Mouse (Mus musculus) forebrain, postnatal 0 days (tissue): Measurements from ENCODE around the gene Cst13. TPM values are rescaled to one million over a fixed set of nuclear protein-coding genes. Genes with fewer than 3 reads are reported as not detected.
A peak's percentile ranks its signal among the peaks of the same experiment; 100 is the strongest.

Experiments used
- ATAC-seq: fragments of 200-750 bp; cut with Nextera tagmentation; 2 replicates; pipeline ENCODE4 v1.8.0; 2017; ENCODE audit warnings: mild to moderate bottlenecking, moderate library complexity
- DNase-seq: peaks from one replicate; pipeline ENCODE4 v3.0.0-alpha.2; 2015
- H3K27ac ChIP-seq: fragments of 300-500 bp; sonication (generic); 2 replicates; pipeline ENCODE4 v1.5.1; 2014; ENCODE audit warnings: low read depth, mild to moderate bottlenecking, antibody characterized with exemption, low read length, moderate library complexity, mixed read lengths
- H3K27me3 ChIP-seq: fragments of 300-500 bp; sonication (generic); 2 replicates; pipeline ENCODE4 v1.6.1; 2014; ENCODE audit warnings: mild to moderate bottlenecking, low read length, mixed read lengths; ENCODE audit not compliant: insufficient read depth
- H3K36me3 ChIP-seq: fragments of 300-500 bp; sonication (generic); 2 replicates; pipeline ENCODE4 v1.6.1; 2014; ENCODE audit warnings: mild to moderate bottlenecking, moderate library complexity; ENCODE audit not compliant: insufficient read depth
- H3K4me1 ChIP-seq: fragments of 300-500 bp; sonication (generic); 2 replicates; pipeline ENCODE4 v1.6.1; 2014; ENCODE audit warnings: antibody characterized with exemption; ENCODE audit not compliant: insufficient read depth
- H3K4me2 ChIP-seq: fragments of 300-500 bp; sonication (generic); 2 replicates; pipeline ENCODE4 v1.6.1; 2014; ENCODE audit warnings: low read depth, mild to moderate bottlenecking, moderate library complexity
- H3K4me3 ChIP-seq: fragments of 300-500 bp; sonication (generic); 2 replicates; pipeline ENCODE4 v1.5.1; 2014; ENCODE audit warnings: low read depth, low read length, mixed read lengths
- H3K9ac ChIP-seq: fragments of 300-500 bp; sonication (generic); 2 replicates; pipeline ENCODE4 v1.6.1; 2014; ENCODE audit warnings: mild to moderate bottlenecking
- H3K9me3 ChIP-seq: fragments of 300-500 bp; sonication (generic); 2 replicates; pipeline ENCODE4 v1.6.1; 2016; ENCODE audit warnings: low read length
- CTCF ChIP-seq: sonication (generic); IDR thresholded peaks from 2 replicates; pipeline ENCODE4 v1.5.1; 2016; ENCODE audit warnings: antibody characterized with exemption, control low read depth, low read depth
- WGBS: fragments of 180-500 bp; shearing (Covaris S2); extraction: QIAGEN DNeasy Blood & Tissue Kit; methylation state at CpG from one replicate; pipeline ENCODE4 v1.1.7; 2014; 5-methylcytosine and 5-hydroxymethylcytosine counted together
- polyA plus RNA-seq: library from polyadenylated mRNA; unstranded; fragments of >200 nt; fragmentation: Nextera tagmentation; extraction: Ambion mirVana; gene quantifications from 2 replicates; pipeline ENCODE4 v1.2.1, GENCODE M21; 2015
- total RNA-seq: library from RNA; depleted of rRNA; stranded (reverse); fragments of >200 nt; gene quantifications from 2 replicates; pipeline ENCODE4 v1.2.3, GENCODE M21; 2014; rRNA removed

The Cst13 gene
- total and polyA plus RNA-seq, 2 experiments from 2014 or later, result not detected

- Histone ChIP-seq H3K27me3 (no peaks in the 10 kb centered on the region), H3K9ac (peak overlapping the region; percentile 95), H3K36me3 (peaks cover 17% of the 10 kb centered on the region), H3K9me3 (no peaks in the 10 kb centered on the region), H3K4me2 (peak overlapping the region; percentile 65), H3K4me3 (peak overlapping the region; percentile 93), H3K4me1 (peaks cover 26% of the 10 kb centered on the region), H3K27ac (peak overlapping the region; percentile 89)
- peak; percentile 62 for DNase-seq
- TF ChIP-seq CTCF, result no peak
- ATAC-seq, result peak; percentile 64
- under 1% methylated on average over 34 of the region's 34 CpGs for WGBS
These were observed 54.9 kb downstream of the Cst13 start for GRCm38 (mm10) chr2:148874617-148875334.

- peaks cover 16% of the 10 kb centered on the region for H3K36me3 ChIP-seq
- H3K9ac ChIP-seq, result peak within 1 kb of the TSS; percentile 95
- peaks cover 26% of the 10 kb centered on the region for H3K4me1 ChIP-seq
- ATAC-seq (peak; percentile 96), DNase-seq (peak; percentile 86)
- peak within 1 kb of the TSS; percentile 89 for H3K27ac ChIP-seq
- peak; percentile 57 for TF ChIP-seq CTCF
- H3K4me2 ChIP-seq, result peak within 1 kb of the TSS; percentile 65
- 0% methylated on average over 19 of the region's 19 CpGs for WGBS
- H3K9me3 ChIP-seq, result no peaks in the 10 kb centered on the region
- H3K27me3 ChIP-seq, result no peaks in the 10 kb centered on the region
- peak within 1 kb of the TSS; percentile 93 for H3K4me3 ChIP-seq
These were observed 55.5 kb downstream of the Cst13 start, which contains the start of gene Cst3 for GRCm38 (mm10) chr2:148875335-148875811. TSS of gene Cst3 (minus strand) at chr2:148875692.

- H3K27ac ChIP-seq, result no peak overlapping the region
- H3K4me2 ChIP-seq, result no peak overlapping the region
- no peak overlapping the region for H3K9ac ChIP-seq
- 63% methylated on average over 3 of the region's 3 CpGs for WGBS
- H3K36me3 ChIP-seq, result no peaks in the 10 kb centered on the region
- DNase-seq (no peak), ATAC-seq (no peak)
- no peaks in the 10 kb centered on the region for H3K27me3 ChIP-seq
- H3K9me3 ChIP-seq, result no peaks in the 10 kb centered on the region
- peaks cover 25% of the 10 kb centered on the region for H3K4me1 ChIP-seq
- no peak overlapping the region for H3K4me3 ChIP-seq
- no peak for TF ChIP-seq CTCF
These were observed 57.3 kb downstream of the Cst13 start for GRCm38 (mm10) chr2:148877016-148877770.

- H3K4me3 ChIP-seq, result no peak overlapping the region
- H3K27me3 ChIP-seq, result no peaks in the 10 kb centered on the region
- ATAC-seq, result no peak
- no peaks in the 10 kb centered on the region for H3K36me3 ChIP-seq
- no peak for TF ChIP-seq CTCF
- H3K4me1 ChIP-seq, result peaks cover 11% of the 10 kb centered on the region
- no peak overlapping the region for H3K9ac ChIP-seq
- no peak for DNase-seq
- 19% methylated on average over 2 of the region's 2 CpGs for WGBS
- H3K4me2 ChIP-seq, result no peak overlapping the region
- H3K9me3 ChIP-seq, result no peaks in the 10 kb centered on the region
- H3K27ac ChIP-seq, result no peak overlapping the region
These were observed 58.8 kb downstream of the Cst13 start for GRCm38 (mm10) chr2:148878641-148879130.

- no peak overlapping the region for H3K9ac ChIP-seq
- H3K4me3 ChIP-seq, result no peak overlapping the region
- H3K36me3 ChIP-seq, result no peaks in the 10 kb centered on the region
- no peak for TF ChIP-seq CTCF
- no peak overlapping the region for H3K27ac ChIP-seq
- ATAC-seq, result no peak
- no peak overlapping the region for H3K4me2 ChIP-seq
- WGBS, result 71% methylated on average over 1 of the region's 1 CpGs
- H3K9me3 ChIP-seq, result no peaks in the 10 kb centered on the region
- H3K4me1 ChIP-seq, result peaks cover 6% of the 10 kb centered on the region
- H3K27me3 ChIP-seq, result no peaks in the 10 kb centered on the region
- DNase-seq, result no peak
These were observed 59.3 kb downstream of the Cst13 start for GRCm38 (mm10) chr2:148879199-148879598.

Other genes starting within 250 kb of the Cst13 start
- gene Nxt1, start 147.5 kb upstream of the Cst13 start, total RNA-seq, result 26.9 and 34.6 TPM in 2 replicates
- gene Nxt1, start 147.5 kb upstream of the Cst13 start, polyA plus RNA-seq, result 29.6 and 38.4 TPM in 2 replicates
- gene Gzf1, start 139.1 kb upstream of the Cst13 start, total RNA-seq, result 21.8 and 22.2 TPM in 2 replicates
- gene Gzf1, start 139.1 kb upstream of the Cst13 start, polyA plus RNA-seq, result 12.8 and 15.0 TPM in 2 replicates
- 124 and 142 TPM in 2 replicates for gene Napb, start 87.6 kb upstream of the Cst13 start, total RNA-seq
- 41.1 and 76.3 TPM in 2 replicates for gene Napb, start 87.6 kb upstream of the Cst13 start, polyA plus RNA-seq
- not detected in 2 replicates for gene Cstl1, start 69.7 kb upstream of the Cst13 start, total RNA-seq
- gene Cstl1, start 69.7 kb upstream of the Cst13 start, polyA plus RNA-seq, result not detected in 2 replicates
- not detected in 2 replicates for gene Cst11, start 48.6 kb upstream of the Cst13 start, total RNA-seq
- not detected in 2 replicates for gene Cst11, start 48.6 kb upstream of the Cst13 start, polyA plus RNA-seq
- not detected in 2 replicates for gene 8030411F24Rik, start 38.1 kb upstream of the Cst13 start, total RNA-seq
- not detected in 2 replicates for gene 8030411F24Rik, start 38.1 kb upstream of the Cst13 start, polyA plus RNA-seq
- gene Cst12, start 30.7 kb upstream of the Cst13 start, total RNA-seq, result not detected in 2 replicates
- gene Cst12, start 30.7 kb upstream of the Cst13 start, polyA plus RNA-seq, result not detected in 2 replicates
- gene Cst8, start 21.3 kb upstream of the Cst13 start, total RNA-seq, result not detected in 2 replicates
- gene Cst8, start 21.3 kb upstream of the Cst13 start, polyA plus RNA-seq, result not detected in 2 replicates
- not detected in 2 replicates for gene Cst9, start 15.1 kb downstream of the Cst13 start, total RNA-seq
- gene Cst9, start 15.1 kb downstream of the Cst13 start, polyA plus RNA-seq, result not detected in 2 replicates
- 0.67 TPM in 1 of 2 replicates, not detected in the other for gene 9230104L09Rik, start 45.0 kb downstream of the Cst13 start, total RNA-seq
- gene 9230104L09Rik, start 45.0 kb downstream of the Cst13 start, polyA plus RNA-seq, result not detected in 2 replicates
- 495 and 652 TPM in 2 replicates for gene Cst3, start 55.6 kb downstream of the Cst13 start, total RNA-seq
- 1,133 and 1,187 TPM in 2 replicates for gene Cst3, start 55.6 kb downstream of the Cst13 start, polyA plus RNA-seq
- not detected in 2 replicates for gene Gm1330, start 183.2 kb downstream of the Cst13 start, total RNA-seq
- not detected in 2 replicates for gene Gm1330, start 183.2 kb downstream of the Cst13 start, polyA plus RNA-seq
- not detected in 2 replicates for gene Gm10750, start 197.2 kb downstream of the Cst13 start, total RNA-seq
- not detected in 2 replicates for gene Gm10750, start 197.2 kb downstream of the Cst13 start, polyA plus RNA-seq